Mouse (Mus musculus) neural tube, embryonic 15.5 days (tissue): ENCODE results near the gene Ip6k3. TPM values are rescaled to one million over a fixed set of nuclear protein-coding genes. Genes with fewer than 3 reads are reported as not detected.
A peak's percentile ranks its signal among the peaks of the same experiment; 100 is the strongest.

Experiments used
- ATAC-seq: fragments of 200-750 bp; cut with Nextera tagmentation; 2 replicates; pipeline ENCODE4 v1.8.0; 2017; ENCODE audit warnings: mild to moderate bottlenecking, moderate TSS enrichment, moderate library complexity; ENCODE audit not compliant: low FRiP score
- H3K27ac ChIP-seq: fragments of 300-500 bp; sonication (generic); replicated peaks from 2 replicates; pipeline ENCODE4 v1.5.1; 2015; ENCODE audit warnings: mild to moderate bottlenecking, inconsistent platforms
- H3K27me3 ChIP-seq: fragments of 300-500 bp; sonication (generic); replicated peaks from 2 replicates; pipeline ENCODE4 v1.6.1; 2015; ENCODE audit warnings: inconsistent platforms
- H3K36me3 ChIP-seq: fragments of 300-500 bp; sonication (generic); 2 replicates; pipeline ENCODE4 v1.6.1; 2015; ENCODE audit warnings: inconsistent platforms
- H3K4me1 ChIP-seq: fragments of 300-500 bp; sonication (generic); 2 replicates; pipeline ENCODE4 v1.6.1; 2015; ENCODE audit warnings: inconsistent platforms
- H3K4me2 ChIP-seq: fragments of 300-500 bp; sonication (generic); 2 replicates; pipeline ENCODE4 v1.6.1; 2015; ENCODE audit warnings: inconsistent platforms, mild to moderate bottlenecking, moderate library complexity
- H3K4me3 ChIP-seq: fragments of 300-500 bp; sonication (generic); replicated peaks from 2 replicates; pipeline ENCODE4 v1.5.1; 2015; ENCODE audit warnings: mild to moderate bottlenecking, inconsistent platforms
- H3K9ac ChIP-seq: fragments of 300-500 bp; sonication (generic); replicated peaks from 2 replicates; pipeline ENCODE4 v1.6.1; 2015; ENCODE audit warnings: mild to moderate bottlenecking, inconsistent platforms
- H3K9me3 ChIP-seq: fragments of 300-500 bp; sonication (generic); replicated peaks from 2 replicates; pipeline ENCODE4 v1.6.1; 2016; ENCODE audit warnings: inconsistent platforms
- WGBS: fragments of 180-500 bp; shearing (Covaris S2); methylation state at CpG from one replicate; pipeline ENCODE4 v1.1.7; 2015; ENCODE audit warnings: mixed read lengths; 5-methylcytosine and 5-hydroxymethylcytosine counted together
- polyA plus RNA-seq: library from polyadenylated mRNA; unstranded; fragments of >200 nt; fragmentation: Nextera tagmentation; extraction: Ambion mirVana; gene quantifications from 2 replicates; pipeline ENCODE4 v1.2.1, GENCODE M21; 2015

Ip6k3 gene
- polyA plus RNA-seq, 1 experiment from 2014 or later = 0.23 TPM

DNA sequence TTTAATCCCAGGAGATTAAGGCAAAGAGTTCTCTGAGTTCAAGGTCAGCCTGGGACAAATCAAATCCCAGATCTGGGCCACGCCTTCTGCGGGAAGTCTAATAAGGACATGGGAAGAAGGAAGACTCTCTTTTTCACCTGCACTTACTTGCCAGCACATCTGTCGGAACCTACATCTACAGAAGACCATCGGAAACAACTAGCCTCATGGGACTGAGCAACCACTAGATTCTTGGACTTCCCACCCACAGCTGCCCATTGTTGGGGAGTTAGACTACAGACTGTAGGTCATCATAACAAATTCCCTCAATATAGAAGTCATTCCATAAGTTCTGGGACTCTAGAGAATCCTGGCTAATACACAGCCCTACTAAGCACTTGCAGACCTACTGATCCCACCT, 974 bp upstream of the Ip6k3 start:
- H3K9me3 ChIP-seq = no peaks in the 10 kb centered on the region
- WGBS = 91% methylated on average over 4 of the region's 4 CpGs
- no peaks in the 10 kb centered on the region for H3K36me3 ChIP-seq
- H3K4me1 ChIP-seq = peaks cover 11% of the 10 kb centered on the region
- H3K9ac ChIP-seq = no peak overlapping the region
- no peak for ATAC-seq
- H3K4me2 ChIP-seq = no peak overlapping the region
- no peak overlapping the region for H3K27ac ChIP-seq
- H3K4me3 ChIP-seq = no peak overlapping the region
- H3K27me3 ChIP-seq = no peaks in the 10 kb centered on the region

GRCm38 (mm10) chr17:27166901-27167300, 694 bp downstream of the Ip6k3 start:
- H3K4me2 ChIP-seq = no peak overlapping the region
- no peak overlapping the region for H3K9ac ChIP-seq
- no peak overlapping the region for H3K27ac ChIP-seq
- no peaks in the 10 kb centered on the region for H3K36me3 ChIP-seq
- H3K4me1 ChIP-seq = peaks cover 18% of the 10 kb centered on the region
- no peaks in the 10 kb centered on the region for H3K9me3 ChIP-seq
- no peak overlapping the region for H3K4me3 ChIP-seq
- no peaks in the 10 kb centered on the region for H3K27me3 ChIP-seq
- WGBS = 79% methylated on average over 6 of the region's 6 CpGs
- ATAC-seq = no peak

GRCm38 (mm10) chr17:27165054-27165773, 2.4 kb downstream of the Ip6k3 start:
- Histone ChIP-seq H3K27ac (peak overlapping the region; percentile 51), H3K9ac (no peak overlapping the region), H3K4me2 (no peak overlapping the region), H3K4me1 (peaks cover 18% of the 10 kb centered on the region), H3K27me3 (no peaks in the 10 kb centered on the region), H3K36me3 (no peaks in the 10 kb centered on the region), H3K4me3 (no peak overlapping the region), H3K9me3 (no peaks in the 10 kb centered on the region)
- peak; percentile 51; the same call in 1 of the 2 replicates for ATAC-seq
- WGBS = 20% methylated on average over 8 of the region's 8 CpGs

GRCm38 (mm10) chr17:27160905-27161304, 6.7 kb downstream of the Ip6k3 start:
- 75% methylated on average over 4 of the region's 4 CpGs for WGBS
- no peaks in the 10 kb centered on the region for H3K36me3 ChIP-seq
- ATAC-seq = no peak

DNA sequence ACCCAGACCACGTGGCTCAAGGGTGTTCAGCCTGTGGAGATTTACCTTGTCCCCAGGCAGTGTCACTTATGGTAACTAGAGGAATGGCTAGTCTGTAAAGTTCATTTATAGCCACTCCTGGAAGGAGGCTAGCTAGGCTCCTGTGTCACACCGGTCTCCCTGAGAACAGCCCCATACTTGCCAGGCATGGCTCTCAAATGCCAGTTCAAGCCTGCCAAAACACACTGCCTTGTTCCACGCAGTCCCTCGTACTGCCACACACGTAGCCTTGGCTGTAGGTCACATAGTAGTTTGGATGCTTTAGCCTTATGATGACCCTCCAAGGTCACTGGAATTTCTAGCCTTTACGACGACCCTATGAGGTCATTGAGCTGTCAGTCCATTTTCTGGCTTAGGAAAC, 8.4 kb downstream of the Ip6k3 start:
- Histone ChIP-seq H3K4me2 (no peak overlapping the region), H3K4me3 (no peak overlapping the region), H3K27ac (no peak overlapping the region), H3K36me3 (no peaks in the 10 kb centered on the region), H3K9me3 (no peaks in the 10 kb centered on the region), H3K9ac (no peak overlapping the region), H3K4me1 (peaks cover 9% of the 10 kb centered on the region), H3K27me3 (no peaks in the 10 kb centered on the region)
- 86% methylated on average over 7 of the region's 7 CpGs for WGBS
- no peak for ATAC-seq

More at GRCm38 (mm10) chr17:27160905-27161304, 6.7 kb downstream of the Ip6k3 start:
- H3K4me3 ChIP-seq = no peak overlapping the region
- peaks cover 18% of the 10 kb centered on the region for H3K4me1 ChIP-seq
- no peak overlapping the region for H3K9ac ChIP-seq
- H3K4me2 ChIP-seq = no peak overlapping the region
- H3K27me3 ChIP-seq = no peaks in the 10 kb centered on the region
- H3K9me3 ChIP-seq = no peaks in the 10 kb centered on the region
- no peak overlapping the region for H3K27ac ChIP-seq

DNA sequence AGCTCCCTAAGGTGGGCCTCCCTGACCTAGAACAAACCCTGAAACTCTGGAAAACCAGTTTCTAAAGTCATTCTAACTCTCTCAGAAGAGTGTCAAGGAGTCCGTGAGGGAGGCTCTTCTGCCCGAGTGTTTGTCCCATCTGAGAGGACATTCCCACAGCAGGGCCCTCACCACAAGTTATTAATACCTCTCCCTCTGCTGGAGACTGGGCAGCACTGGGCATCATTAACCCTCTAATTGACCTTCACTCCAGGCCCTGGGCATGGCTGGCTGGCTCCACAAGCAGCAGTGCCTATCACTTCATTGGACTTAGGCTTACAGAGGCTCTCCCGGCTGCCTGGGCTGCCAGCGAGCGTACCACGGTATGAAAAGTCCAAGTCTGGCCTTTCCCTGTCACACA, 9.2 kb downstream of the Ip6k3 start:
- Histone ChIP-seq H3K27me3 (no peaks in the 10 kb centered on the region), H3K4me1 (peaks cover 14% of the 10 kb centered on the region), H3K4me2 (no peak overlapping the region), H3K4me3 (no peak overlapping the region), H3K36me3 (no peaks in the 10 kb centered on the region), H3K9me3 (no peaks in the 10 kb centered on the region), H3K27ac (no peak overlapping the region), H3K9ac (no peak overlapping the region)
- WGBS = 82% methylated on average over 6 of the region's 6 CpGs
- no peak for ATAC-seq

GRCm38 (mm10) chr17:27155752-27156151, 11.8 kb downstream of the Ip6k3 start:
- H3K4me2 ChIP-seq = no peak overlapping the region
- 65% methylated on average over 8 of the region's 8 CpGs for WGBS
- no peak overlapping the region for H3K9ac ChIP-seq
- no peak overlapping the region for H3K4me3 ChIP-seq
- H3K4me1 ChIP-seq = peaks cover 14% of the 10 kb centered on the region
- H3K36me3 ChIP-seq = no peaks in the 10 kb centered on the region
- no peaks in the 10 kb centered on the region for H3K27me3 ChIP-seq
- ATAC-seq = no peak
- no peak overlapping the region for H3K27ac ChIP-seq
- H3K9me3 ChIP-seq = no peaks in the 10 kb centered on the region

GRCm38 (mm10) chr17:27154881-27155280, 12.7 kb downstream of the Ip6k3 start:
- Histone ChIP-seq H3K36me3 (no peaks in the 10 kb centered on the region), H3K4me1 (peaks cover 19% of the 10 kb centered on the region), H3K9me3 (no peaks in the 10 kb centered on the region), H3K4me3 (no peak overlapping the region), H3K4me2 (no peak overlapping the region), H3K9ac (no peak overlapping the region), H3K27ac (no peak overlapping the region), H3K27me3 (no peaks in the 10 kb centered on the region)
- ATAC-seq = no peak
- 79% methylated on average over 6 of the region's 6 CpGs for WGBS

DNA sequence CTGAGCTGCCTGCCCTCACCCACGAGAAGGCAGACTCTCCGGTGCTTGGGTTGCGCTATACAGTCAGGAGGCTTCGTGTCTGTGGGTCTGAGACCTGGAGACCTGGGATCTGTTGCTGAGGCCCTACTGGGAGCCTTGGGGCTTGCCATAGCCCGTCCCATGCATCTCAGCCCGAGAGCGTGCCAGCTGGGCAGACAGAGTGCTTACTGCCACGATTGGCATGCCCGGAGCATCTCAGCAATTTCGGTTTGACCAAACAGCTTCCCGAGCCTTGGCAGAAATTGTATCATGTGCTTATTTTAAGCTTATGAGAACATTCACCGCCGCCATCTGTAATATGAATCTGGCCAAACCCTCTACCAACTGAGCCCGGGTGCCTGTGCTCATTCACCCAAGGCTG, 13.3 kb downstream of the Ip6k3 start:
- H3K9me3 ChIP-seq = no peaks in the 10 kb centered on the region
- no peak for ATAC-seq
- no peaks in the 10 kb centered on the region for H3K36me3 ChIP-seq
- H3K4me2 ChIP-seq = no peak overlapping the region
- no peak overlapping the region for H3K4me3 ChIP-seq
- H3K9ac ChIP-seq = no peak overlapping the region
- 82% methylated on average over 14 of the region's 14 CpGs for WGBS
- no peak overlapping the region; the same call in 1 of the 2 replicates for H3K27ac ChIP-seq
- H3K4me1 ChIP-seq = peaks cover 19% of the 10 kb centered on the region
- H3K27me3 ChIP-seq = no peaks in the 10 kb centered on the region

- Histone ChIP-seq H3K4me1 (peaks cover 22% of the 10 kb centered on the region), H3K9ac (no peak overlapping the region), H3K4me2 (no peak overlapping the region), H3K27me3 (no peaks in the 10 kb centered on the region), H3K27ac (peak overlapping the region; percentile 15; the same call in 1 of the 2 replicates), H3K36me3 (no peaks in the 10 kb centered on the region), H3K9me3 (no peaks in the 10 kb centered on the region), H3K4me3 (no peak overlapping the region)
- 56% methylated on average over 9 of the region's 9 CpGs for WGBS
- no peak for ATAC-seq
Measured at GRCm38 (mm10) chr17:27153773-27154193, 13.8 kb downstream of the Ip6k3 start.

DNA sequence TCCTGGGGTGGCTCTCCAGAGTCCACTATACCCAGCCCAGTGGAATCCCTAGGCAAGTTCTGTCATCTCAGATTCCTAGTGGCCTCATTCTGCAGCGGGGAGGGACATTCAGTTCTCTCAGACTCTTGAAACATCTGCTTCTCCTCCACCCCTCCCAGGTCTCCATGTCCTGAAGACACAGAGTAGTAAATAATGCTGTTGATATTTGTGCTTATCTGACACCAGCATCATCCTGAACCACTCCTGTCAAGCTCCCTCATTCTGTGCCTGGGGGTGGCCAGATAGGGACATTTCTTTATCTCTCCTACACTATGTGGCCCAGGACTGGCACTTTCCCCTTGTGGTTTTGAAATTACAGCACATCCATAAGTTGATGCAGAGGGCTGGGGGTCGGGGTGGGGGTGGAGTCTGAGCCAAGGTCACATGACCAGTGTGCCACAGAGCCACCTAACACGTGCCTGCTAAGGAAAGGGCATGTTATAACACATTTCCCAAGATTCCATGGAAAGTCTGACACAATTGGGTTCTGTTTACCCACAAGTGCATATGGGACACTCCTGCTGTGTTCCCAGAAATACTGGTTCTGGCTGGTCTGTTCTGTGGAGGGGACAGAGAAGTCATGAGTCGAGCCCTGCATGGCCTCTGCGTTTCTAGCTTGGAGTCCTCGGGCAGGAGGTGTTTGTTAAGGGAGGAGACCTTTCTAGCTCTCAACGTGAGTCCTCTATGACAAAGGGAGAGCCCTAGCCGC, 14.4 kb downstream of the Ip6k3 start:
- no peak overlapping the region for H3K9ac ChIP-seq
- peaks cover 28% of the 10 kb centered on the region for H3K4me1 ChIP-seq
- H3K36me3 ChIP-seq = no peaks in the 10 kb centered on the region
- H3K27ac ChIP-seq = 0 out of 2 replicates have a peak overlapping the region, but pooled peaks have one; percentile 15
- H3K9me3 ChIP-seq = no peaks in the 10 kb centered on the region
- no peaks in the 10 kb centered on the region for H3K27me3 ChIP-seq
- no peak for ATAC-seq
- H3K4me3 ChIP-seq = no peak overlapping the region
- WGBS = 68% methylated on average over 8 of the region's 8 CpGs
- H3K4me2 ChIP-seq = no peak overlapping the region

GRCm38 (mm10) chr17:27151411-27151810, 16.2 kb downstream of the Ip6k3 start:
- Histone ChIP-seq H3K9ac (no peak overlapping the region), H3K4me2 (no peak overlapping the region), H3K9me3 (no peaks in the 10 kb centered on the region), H3K36me3 (no peaks in the 10 kb centered on the region), H3K27ac (no peak overlapping the region), H3K27me3 (no peaks in the 10 kb centered on the region), H3K4me1 (peaks cover 35% of the 10 kb centered on the region), H3K4me3 (no peak overlapping the region)
- WGBS = 71% methylated on average over 8 of the region's 8 CpGs
- no peak for ATAC-seq
